Mouse (Mus musculus): ENCODE results near the gene Dgkg. TPM values are rescaled to one million over a fixed set of nuclear protein-coding genes. Genes with fewer than 3 reads are reported as not detected.

Dgkg gene
- polyA plus RNA-seq, 1 experiment from 2014 or later: 0.47 TPM

DNA sequence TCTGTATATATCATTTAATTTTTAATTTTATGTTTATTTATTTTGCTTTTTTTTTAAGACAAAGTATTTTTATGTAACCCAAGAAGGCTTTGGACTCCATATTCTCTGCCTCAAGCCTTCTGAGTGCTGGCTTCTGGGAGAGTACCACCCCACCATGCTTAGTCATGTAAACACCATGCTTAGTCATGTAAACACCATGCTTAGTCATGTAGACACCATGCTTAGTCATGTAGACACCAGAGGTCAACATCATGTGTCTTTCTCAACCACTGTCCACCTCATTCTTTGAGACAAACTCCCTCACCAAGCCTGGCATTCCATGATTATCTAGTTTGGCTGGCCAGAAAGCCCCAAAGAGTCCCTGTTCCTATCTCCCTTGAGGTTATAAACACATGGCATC is 25.7 kb upstream of the Dgkg start:
- no peak overlapping the region for H3K9ac ChIP-seq (ENCODE audit: low read length)
- H3K4me3 ChIP-seq (ENCODE audit: low read depth, low read length): no peak overlapping the region
- DNase-seq (ENCODE audit: low spot score) (no peak), ATAC-seq (replicated peaks; ENCODE audit: low FRiP score) (no peak)
- no peak overlapping the region for H3K4me2 ChIP-seq (ENCODE audit: low read depth, low read length, severe bottlenecking)
- no peaks in the 10 kb centered on the region for H3K36me3 ChIP-seq (ENCODE audit: control insufficient read depth, insufficient read depth, low read length)
- H3K27me3 ChIP-seq (ENCODE audit: control insufficient read depth, insufficient read depth, low read length): no peaks in the 10 kb centered on the region
- H3K4me1 ChIP-seq (replicated peaks; ENCODE audit: control insufficient read depth, insufficient read depth, low read length): no peaks in the 10 kb centered on the region
- no peak overlapping the region for H3K27ac ChIP-seq (ENCODE audit: low read depth, low read length)
- no peaks in the 10 kb centered on the region for H3K9me3 ChIP-seq (ENCODE audit: control insufficient read depth, low read length)

DNA sequence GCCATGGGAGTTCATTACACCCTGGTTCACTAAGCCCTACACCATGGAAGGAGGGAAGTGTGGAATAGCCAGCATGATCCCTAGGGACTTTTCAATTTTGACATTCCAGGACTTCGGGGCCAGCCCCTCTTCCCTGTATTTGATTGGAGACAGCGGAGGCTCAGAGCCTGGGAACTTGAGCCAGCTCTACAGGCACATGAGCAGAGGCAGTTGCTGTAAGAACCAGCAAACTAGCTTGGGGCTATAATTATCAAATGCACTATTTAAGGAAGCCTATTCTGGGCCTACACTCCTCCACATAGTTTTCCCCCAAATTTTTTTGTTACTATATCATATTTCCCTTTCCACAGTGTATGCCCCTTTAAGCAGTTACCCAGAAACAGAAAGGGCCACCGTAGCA is 22.6 kb upstream of the Dgkg start:
- Histone ChIP-seq H3K27me3 (ENCODE audit: control insufficient read depth, insufficient read depth, low read length) (no peaks in the 10 kb centered on the region), H3K9me3 (ENCODE audit: control insufficient read depth, low read length) (no peaks in the 10 kb centered on the region), H3K9ac (ENCODE audit: low read length) (no peak overlapping the region), H3K27ac (ENCODE audit: low read depth, low read length) (no peak overlapping the region), H3K4me3 (ENCODE audit: low read depth, low read length) (no peak overlapping the region), H3K4me1 (replicated peaks; ENCODE audit: control insufficient read depth, insufficient read depth, low read length) (no peaks in the 10 kb centered on the region), H3K36me3 (ENCODE audit: control insufficient read depth, insufficient read depth, low read length) (no peaks in the 10 kb centered on the region), H3K4me2 (ENCODE audit: low read depth, low read length, severe bottlenecking) (no peak overlapping the region)
- WGBS: 74% methylated on average over 3 of the region's 3 CpGs
- ATAC-seq (replicated peaks; ENCODE audit: low FRiP score) (no peak), DNase-seq (ENCODE audit: low spot score) (no peak)

DNA sequence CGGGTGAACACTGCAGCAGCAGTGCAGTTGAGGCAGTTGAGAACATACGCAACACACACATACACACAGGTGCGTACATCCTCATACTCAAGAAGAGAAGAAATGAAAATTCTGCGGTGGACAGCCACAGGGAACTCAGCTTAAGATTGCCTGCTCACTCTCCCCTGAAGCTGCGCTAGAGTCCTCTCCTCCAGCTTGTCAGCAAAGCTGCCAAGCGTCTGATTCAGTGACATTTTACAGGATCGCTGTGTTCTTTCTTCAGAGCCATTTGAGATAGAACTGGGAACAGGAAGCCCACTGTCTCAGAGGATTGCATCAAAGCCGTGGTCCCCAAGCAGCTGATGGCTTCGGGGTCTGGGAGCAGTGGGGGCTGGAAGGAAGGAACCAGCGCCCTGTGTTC is 17.6 kb upstream of the Dgkg start:
- Histone ChIP-seq H3K4me2 (ENCODE audit: low read depth, low read length, severe bottlenecking) (no peak overlapping the region), H3K27ac (ENCODE audit: low read depth, low read length) (no peak overlapping the region), H3K27me3 (ENCODE audit: control insufficient read depth, insufficient read depth, low read length) (no peaks in the 10 kb centered on the region), H3K36me3 (ENCODE audit: control insufficient read depth, insufficient read depth, low read length) (no peaks in the 10 kb centered on the region), H3K4me3 (ENCODE audit: low read depth, low read length) (no peak overlapping the region), H3K9me3 (ENCODE audit: control insufficient read depth, low read length) (no peaks in the 10 kb centered on the region), H3K4me1 (replicated peaks; ENCODE audit: control insufficient read depth, insufficient read depth, low read length) (no peaks in the 10 kb centered on the region), H3K9ac (ENCODE audit: low read length) (no peak overlapping the region)
- no peak for ATAC-seq (replicated peaks; ENCODE audit: low FRiP score)
- WGBS: 89% methylated on average over 10 of the region's 10 CpGs
- no peak for DNase-seq (ENCODE audit: low spot score)

DNA sequence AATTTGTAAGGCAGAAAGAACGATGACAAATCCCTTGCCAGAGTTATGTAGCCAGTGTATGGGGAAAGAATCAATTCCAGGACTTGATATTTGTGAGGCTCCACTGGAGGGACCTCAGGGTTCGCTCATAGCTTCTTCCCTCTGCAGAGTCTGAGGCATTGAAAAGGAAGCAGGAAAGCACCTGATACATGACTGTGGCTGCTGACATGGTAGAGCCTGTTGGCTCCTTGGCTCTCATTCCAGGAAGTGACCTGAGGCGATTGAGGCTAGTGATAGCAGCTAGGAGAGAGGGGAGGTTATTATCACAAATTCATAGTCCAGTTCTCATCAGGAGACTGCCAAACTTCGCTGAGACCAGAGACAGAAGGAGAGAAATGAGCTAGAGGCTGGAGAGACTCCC is 17.1 kb upstream of the Dgkg start:
- Histone ChIP-seq H3K4me1 (replicated peaks; ENCODE audit: control insufficient read depth, insufficient read depth, low read length) (no peaks in the 10 kb centered on the region), H3K36me3 (ENCODE audit: control insufficient read depth, insufficient read depth, low read length) (no peaks in the 10 kb centered on the region), H3K4me2 (ENCODE audit: low read depth, low read length, severe bottlenecking) (no peak overlapping the region), H3K9ac (ENCODE audit: low read length) (no peak overlapping the region), H3K27ac (ENCODE audit: low read depth, low read length) (no peak overlapping the region), H3K27me3 (ENCODE audit: control insufficient read depth, insufficient read depth, low read length) (no peaks in the 10 kb centered on the region), H3K4me3 (ENCODE audit: low read depth, low read length) (no peak overlapping the region), H3K9me3 (ENCODE audit: control insufficient read depth, low read length) (no peaks in the 10 kb centered on the region)
- WGBS: 79% methylated on average over 4 of the region's 4 CpGs
- no peak for DNase-seq (ENCODE audit: low spot score)
- no peak for ATAC-seq (replicated peaks; ENCODE audit: low FRiP score)

DNA sequence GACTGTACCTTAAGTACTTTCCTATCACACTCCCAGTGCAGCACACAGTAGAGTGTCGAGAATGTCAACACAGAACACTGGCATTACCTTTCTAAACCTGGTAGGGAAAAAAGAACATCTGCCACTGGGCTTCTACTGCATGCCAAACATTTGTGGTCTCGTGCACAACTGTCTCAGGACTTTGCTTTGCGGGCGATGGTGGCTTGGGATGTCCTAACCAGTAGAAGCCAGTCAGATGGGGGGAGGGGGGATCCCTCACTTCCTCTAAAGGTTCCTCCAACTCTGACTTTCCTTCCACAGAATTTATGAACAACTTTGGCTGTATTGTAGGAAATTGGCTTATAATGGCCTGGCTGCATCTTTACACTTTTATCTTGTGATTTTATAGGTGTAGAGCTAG is 7.0 kb upstream of the Dgkg start:
- Histone ChIP-seq H3K9me3 (ENCODE audit: control insufficient read depth, low read length) (no peaks in the 10 kb centered on the region), H3K27ac (ENCODE audit: low read depth, low read length) (no peak overlapping the region), H3K9ac (ENCODE audit: low read length) (no peak overlapping the region), H3K4me1 (replicated peaks; ENCODE audit: control insufficient read depth, insufficient read depth, low read length) (no peaks in the 10 kb centered on the region), H3K4me2 (ENCODE audit: low read depth, low read length, severe bottlenecking) (no peak overlapping the region), H3K27me3 (ENCODE audit: control insufficient read depth, insufficient read depth, low read length) (peaks cover 2% of the 10 kb centered on the region; the same call in 1 of the 2 replicates), H3K4me3 (ENCODE audit: low read depth, low read length) (no peak overlapping the region), H3K36me3 (ENCODE audit: control insufficient read depth, insufficient read depth, low read length) (no peaks in the 10 kb centered on the region)
- DNase-seq (ENCODE audit: low spot score) (no peak), ATAC-seq (replicated peaks; ENCODE audit: low FRiP score) (no peak)
- 85% methylated on average over 4 of the region's 4 CpGs for WGBS

DNA sequence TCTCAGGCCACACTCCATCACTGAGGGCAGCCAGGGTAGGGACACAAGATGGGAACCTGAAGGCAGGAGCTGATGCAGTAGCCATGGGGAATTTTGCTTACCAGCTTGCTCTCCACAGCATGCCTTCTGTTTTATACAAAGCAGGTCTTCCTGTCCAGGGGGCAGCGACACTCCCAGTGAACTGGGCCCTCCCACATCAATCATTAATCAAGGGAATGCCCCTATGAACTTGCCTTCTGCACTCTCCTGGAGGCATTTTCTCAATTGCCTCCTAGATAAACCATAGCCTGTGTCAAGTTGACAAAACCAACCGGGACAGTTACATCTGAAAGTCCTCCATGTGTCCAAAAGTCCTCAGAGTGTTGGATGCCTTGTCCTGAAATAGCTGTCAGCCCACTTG is 6.1 kb upstream of the Dgkg start:
- no peak overlapping the region for H3K4me2 ChIP-seq (ENCODE audit: low read depth, low read length, severe bottlenecking)
- H3K4me3 ChIP-seq (ENCODE audit: low read depth, low read length): no peak overlapping the region
- ATAC-seq (replicated peaks; ENCODE audit: low FRiP score) (no peak), DNase-seq (ENCODE audit: low spot score) (no peak)
- no peaks in the 10 kb centered on the region for H3K36me3 ChIP-seq (ENCODE audit: control insufficient read depth, insufficient read depth, low read length)
- 67% methylated on average over 2 of the region's 2 CpGs for WGBS
- no peak overlapping the region for H3K27ac ChIP-seq (ENCODE audit: low read depth, low read length)
- no peaks in the 10 kb centered on the region for H3K4me1 ChIP-seq (replicated peaks; ENCODE audit: control insufficient read depth, insufficient read depth, low read length)
- no peaks in the 10 kb centered on the region for H3K9me3 ChIP-seq (ENCODE audit: control insufficient read depth, low read length)
- peaks cover 4% of the 10 kb centered on the region for H3K27me3 ChIP-seq (ENCODE audit: control insufficient read depth, insufficient read depth, low read length)
- H3K9ac ChIP-seq (ENCODE audit: low read length): no peak overlapping the region

DNA sequence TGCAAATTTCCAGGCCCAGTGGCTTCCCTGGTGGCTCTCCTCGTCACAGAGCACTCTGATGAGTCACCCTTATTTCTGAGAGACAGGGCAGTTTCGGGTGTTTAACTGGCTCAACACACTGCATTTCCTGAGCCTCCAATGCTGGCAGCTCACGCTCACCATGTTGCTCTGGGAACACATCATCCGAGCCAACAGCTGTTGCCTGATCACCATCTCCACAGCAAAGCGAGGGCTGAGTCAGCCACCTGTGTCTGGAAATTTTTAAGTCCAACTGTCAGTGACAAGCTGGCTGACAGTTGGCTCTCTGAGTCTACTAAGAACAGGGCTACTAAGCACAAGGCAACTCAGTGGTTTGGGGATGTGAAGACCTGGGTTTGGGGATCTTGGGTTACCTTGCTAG is 4.1 kb upstream of the Dgkg start:
- Histone ChIP-seq H3K27me3 (ENCODE audit: control insufficient read depth, insufficient read depth, low read length) (peaks cover 21% of the 10 kb centered on the region), H3K9ac (ENCODE audit: low read length) (no peak overlapping the region), H3K36me3 (ENCODE audit: control insufficient read depth, insufficient read depth, low read length) (no peaks in the 10 kb centered on the region), H3K27ac (ENCODE audit: low read depth, low read length) (no peak overlapping the region), H3K9me3 (ENCODE audit: control insufficient read depth, low read length) (no peaks in the 10 kb centered on the region), H3K4me1 (replicated peaks; ENCODE audit: control insufficient read depth, insufficient read depth, low read length) (peaks cover 7% of the 10 kb centered on the region; the same call in 1 of the 2 replicates), H3K4me3 (ENCODE audit: low read depth, low read length) (no peak overlapping the region), H3K4me2 (ENCODE audit: low read depth, low read length, severe bottlenecking) (no peak overlapping the region)
- 76% methylated on average over 5 of the region's 5 CpGs for WGBS
- DNase-seq (ENCODE audit: low spot score) (no peak), ATAC-seq (replicated peaks; ENCODE audit: low FRiP score) (no peak)

DNA sequence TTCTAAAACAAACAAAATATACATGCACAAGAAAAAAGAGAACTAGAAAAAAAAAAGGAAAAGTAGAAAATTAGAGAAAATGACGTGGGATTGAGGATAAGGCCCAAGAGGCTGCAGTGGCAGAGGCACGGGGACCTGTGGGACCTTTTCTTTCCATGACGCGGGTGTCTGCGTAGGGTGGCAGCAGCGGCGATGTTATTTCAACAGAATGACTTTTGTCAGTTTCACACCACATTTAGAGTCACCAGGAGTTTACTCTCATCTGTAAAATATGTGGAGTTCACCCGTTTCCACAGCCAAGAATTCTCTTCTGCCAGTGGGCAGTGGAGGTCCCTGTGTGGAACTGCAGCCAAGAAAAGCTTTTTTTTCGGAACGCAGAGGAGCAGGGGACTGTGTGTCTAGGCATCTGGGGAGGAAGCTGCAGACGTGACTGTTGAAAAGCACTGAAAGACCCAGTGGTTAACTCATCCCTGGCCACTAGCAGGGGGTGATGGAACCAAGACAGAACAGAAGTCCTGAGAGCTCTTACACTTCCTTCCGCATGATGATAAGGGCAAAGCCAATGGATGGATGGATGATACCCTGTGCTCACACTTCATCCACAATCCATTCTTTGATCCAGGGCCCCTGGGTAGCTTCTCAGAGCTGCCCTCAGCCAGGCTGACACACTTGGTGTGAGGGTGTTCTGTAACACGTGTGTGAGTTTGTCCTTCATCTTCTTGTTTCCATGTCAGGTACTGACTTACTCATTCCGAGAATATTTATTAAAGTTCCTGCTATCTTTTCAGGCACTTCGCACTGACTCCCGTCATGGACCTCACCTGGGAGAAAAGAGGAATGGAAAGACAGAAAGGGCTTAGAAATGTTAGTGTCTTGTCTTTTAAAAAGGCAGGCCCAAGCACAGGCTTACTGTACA is 1.1 kb upstream of the Dgkg start:
- H3K27ac ChIP-seq (ENCODE audit: low read depth, low read length): no peak overlapping the region
- H3K27me3 ChIP-seq (ENCODE audit: control insufficient read depth, insufficient read depth, low read length): peaks cover 28% of the 10 kb centered on the region
- DNase-seq (ENCODE audit: low spot score): no peak
- no peak for ATAC-seq (replicated peaks; ENCODE audit: low FRiP score)
- no peak overlapping the region for H3K9ac ChIP-seq (ENCODE audit: low read length)
- no peak overlapping the region for H3K4me3 ChIP-seq (ENCODE audit: low read depth, low read length)
- 77% methylated on average over 16 of the region's 16 CpGs for WGBS
- H3K36me3 ChIP-seq (ENCODE audit: control insufficient read depth, insufficient read depth, low read length): no peaks in the 10 kb centered on the region
- H3K4me2 ChIP-seq (ENCODE audit: low read depth, low read length, severe bottlenecking): no peak overlapping the region
- peaks cover 7% of the 10 kb centered on the region; the same call in 1 of the 2 replicates for H3K4me1 ChIP-seq (replicated peaks; ENCODE audit: control insufficient read depth, insufficient read depth, low read length)
- no peaks in the 10 kb centered on the region for H3K9me3 ChIP-seq (ENCODE audit: control insufficient read depth, low read length)

DNA sequence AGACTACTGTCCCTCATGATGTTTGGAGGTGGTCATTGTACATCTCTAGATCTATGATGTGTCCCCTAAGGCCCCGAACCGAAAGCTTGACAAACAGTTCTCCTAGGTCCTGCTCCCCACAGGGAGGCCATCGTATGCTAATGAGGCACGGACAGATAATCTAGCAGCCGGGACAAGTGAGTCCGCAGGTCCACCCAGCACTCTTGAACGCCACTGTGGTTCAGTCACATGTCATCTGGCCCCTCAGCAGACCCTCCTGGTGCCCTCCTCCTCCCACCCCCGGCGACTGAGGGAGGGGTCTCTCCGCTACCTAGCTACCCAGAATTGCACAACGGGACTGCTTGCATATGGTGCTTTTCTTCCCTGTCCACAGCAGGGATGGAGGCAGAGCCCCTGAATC is 1.2 kb downstream of the Dgkg start:
- H3K27me3 ChIP-seq (ENCODE audit: control insufficient read depth, insufficient read depth, low read length): peaks cover 28% of the 10 kb centered on the region
- ATAC-seq (replicated peaks; ENCODE audit: low FRiP score) (no peak), DNase-seq (ENCODE audit: low spot score) (no peak)
- peaks cover 7% of the 10 kb centered on the region; the same call in 1 of the 2 replicates for H3K4me1 ChIP-seq (replicated peaks; ENCODE audit: control insufficient read depth, insufficient read depth, low read length)
- H3K36me3 ChIP-seq (ENCODE audit: control insufficient read depth, insufficient read depth, low read length): no peaks in the 10 kb centered on the region
- H3K4me2 ChIP-seq (ENCODE audit: low read depth, low read length, severe bottlenecking): no peak overlapping the region
- no peak overlapping the region for H3K27ac ChIP-seq (ENCODE audit: low read depth, low read length)
- H3K4me3 ChIP-seq (ENCODE audit: low read depth, low read length): no peak overlapping the region
- H3K9me3 ChIP-seq (ENCODE audit: control insufficient read depth, low read length): no peaks in the 10 kb centered on the region
- no peak overlapping the region for H3K9ac ChIP-seq (ENCODE audit: low read length)
- 7% methylated on average over 11 of the region's 11 CpGs for WGBS
